Mouse (Mus musculus) testis, postnatal 10 days (tissue): ENCODE results near the gene Micu2.
"Not testable (repeated sequence)": the region's sequence is repeated elsewhere in the genome, so short reads cannot be mapped to it uniquely, and the experiment has no call there.

Source experiments
- DNase-seq: peaks from one replicate; pipeline ENCODE4 v3.0.0; 2021; ENCODE audit warnings: low spot score

Gene Micu2

GRCm38 (mm10) chr14:57961861-57962260 is 37.2 kb downstream of the Micu2 start:
- DNase-seq, result no peak

- DNase-seq, result peak; percentile 49
Observed at GRCm38 (mm10) chr14:57951089-57951488, 48.0 kb downstream of the Micu2 start.

GRCm38 (mm10) chr14:57945834-57946233 is 53.2 kb downstream of the Micu2 start:
- no peak for DNase-seq

GRCm38 (mm10) chr14:57937297-57937696 is 61.8 kb downstream of the Micu2 start:
- no peak for DNase-seq

DNA sequence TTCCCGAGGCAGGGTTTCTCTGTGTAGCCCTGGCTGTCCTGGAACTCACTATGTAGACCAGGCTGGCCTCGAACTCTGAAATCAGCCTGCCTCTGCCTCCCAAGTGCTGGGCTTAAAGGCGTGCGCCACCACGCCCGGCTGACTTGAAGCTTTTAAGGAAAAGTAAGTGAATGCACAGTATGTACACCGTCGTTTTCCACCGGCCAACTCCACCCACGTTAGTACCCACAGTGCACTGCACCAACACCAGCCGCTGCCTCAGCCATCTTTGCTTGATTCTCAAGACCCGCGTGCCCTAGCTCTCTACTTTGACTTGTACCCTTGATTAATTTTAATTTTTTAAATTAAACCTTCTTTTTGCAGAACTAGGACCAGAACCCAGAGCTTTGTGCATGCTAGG is 64.4 kb downstream of the Micu2 start:
- no peak for DNase-seq

GRCm38 (mm10) chr14:57933608-57934007 is 65.5 kb downstream of the Micu2 start:
- DNase-seq, result no peak

GRCm38 (mm10) chr14:57932881-57933443 is 66.1 kb downstream of the Micu2 start:
- no peak for DNase-seq

- DNase-seq, result no peak
Observed at GRCm38 (mm10) chr14:57921428-57922131, 77.5 kb downstream of the Micu2 start.

DNA sequence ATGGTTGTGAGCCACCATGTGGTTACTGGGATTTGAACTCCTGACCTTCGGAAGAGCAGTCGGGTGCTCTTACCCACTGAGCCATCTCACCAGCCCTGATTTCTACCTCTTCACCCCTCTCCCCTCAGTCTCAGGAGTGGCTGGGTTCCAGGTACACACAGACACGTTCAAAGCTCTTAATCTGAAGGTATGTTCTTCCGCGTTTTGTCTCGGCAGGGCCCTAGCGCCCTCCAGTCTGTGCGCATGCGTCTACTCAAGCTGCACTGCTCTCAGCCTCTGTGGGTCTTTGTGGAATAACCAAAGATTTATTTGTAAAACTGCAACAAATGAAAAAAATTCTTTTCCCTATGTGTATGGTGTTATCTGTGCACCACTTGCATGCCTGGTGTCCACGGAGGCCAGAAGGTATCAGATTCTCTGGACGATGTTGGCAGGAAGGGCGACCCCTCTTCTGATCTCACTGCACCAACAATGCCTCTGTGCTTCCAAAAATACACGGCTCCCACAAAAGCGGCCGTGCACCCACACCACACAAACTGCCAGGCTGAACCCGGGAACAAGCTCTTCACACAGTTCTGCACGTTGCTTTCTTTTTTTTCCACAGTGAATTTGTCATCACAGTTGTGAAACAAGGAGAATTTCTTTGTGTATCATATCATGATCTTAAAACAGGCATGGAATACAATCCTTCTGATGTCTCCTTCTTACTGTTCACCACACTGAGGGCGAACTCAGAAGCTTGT is 78.3 kb downstream of the Micu2 start:
- no peak for DNase-seq

GRCm38 (mm10) chr14:57919148-57919875 is 79.8 kb downstream of the Micu2 start:
- DNase-seq, result no peak

GRCm38 (mm10) chr14:57915341-57915740 is 83.7 kb downstream of the Micu2 start:
- DNase-seq, result no peak

DNA sequence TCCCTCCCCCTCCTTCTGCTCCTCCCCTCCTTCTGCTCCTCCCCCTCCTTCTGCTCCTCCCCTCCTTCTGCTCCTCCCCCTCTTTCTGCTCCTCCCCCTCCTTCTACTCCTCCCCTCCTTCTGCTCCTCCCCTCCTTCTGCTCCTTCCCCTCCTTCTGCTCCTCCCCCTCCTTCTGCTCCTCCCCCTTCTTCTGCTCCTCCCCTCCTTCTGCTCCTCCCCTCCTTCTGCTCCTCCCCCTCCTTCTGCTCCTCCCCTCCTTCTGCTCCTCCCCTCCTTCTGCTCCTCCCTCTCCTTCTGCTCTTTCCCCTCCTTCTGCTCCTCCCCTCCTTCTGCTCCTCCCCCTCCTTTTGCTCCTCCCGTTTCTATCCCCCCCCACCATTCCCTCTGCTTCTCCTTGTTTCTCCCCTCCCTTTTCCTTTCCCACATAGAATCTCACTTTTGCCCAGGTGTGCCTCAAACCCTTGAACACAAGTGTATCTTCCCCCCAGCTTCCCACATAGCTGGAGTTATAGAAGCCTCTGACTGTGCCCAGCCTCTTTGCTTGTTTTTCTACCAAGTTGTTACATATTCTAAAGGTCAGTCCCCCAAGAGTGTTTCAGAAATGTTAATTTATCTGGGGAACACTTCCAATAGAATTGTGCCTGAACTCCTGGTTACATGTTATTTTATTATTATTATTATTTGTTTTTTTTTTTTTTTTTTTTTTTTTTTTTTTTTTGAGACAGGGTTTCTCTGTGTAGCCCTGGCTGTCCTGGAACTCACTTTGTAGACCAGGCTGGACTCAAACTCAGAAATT is 86.7 kb downstream of the Micu2 start:
- not testable (repeated sequence) for DNase-seq

GRCm38 (mm10) chr14:57911787-57912186 is 87.3 kb downstream of the Micu2 start:
- not testable (repeated sequence) for DNase-seq

- DNase-seq, result no peak
Observed at GRCm38 (mm10) chr14:57911316-57911715, 87.7 kb downstream of the Micu2 start.

GRCm38 (mm10) chr14:57910501-57911068 is 88.5 kb downstream of the Micu2 start:
- DNase-seq, result peak; percentile 88

DNA sequence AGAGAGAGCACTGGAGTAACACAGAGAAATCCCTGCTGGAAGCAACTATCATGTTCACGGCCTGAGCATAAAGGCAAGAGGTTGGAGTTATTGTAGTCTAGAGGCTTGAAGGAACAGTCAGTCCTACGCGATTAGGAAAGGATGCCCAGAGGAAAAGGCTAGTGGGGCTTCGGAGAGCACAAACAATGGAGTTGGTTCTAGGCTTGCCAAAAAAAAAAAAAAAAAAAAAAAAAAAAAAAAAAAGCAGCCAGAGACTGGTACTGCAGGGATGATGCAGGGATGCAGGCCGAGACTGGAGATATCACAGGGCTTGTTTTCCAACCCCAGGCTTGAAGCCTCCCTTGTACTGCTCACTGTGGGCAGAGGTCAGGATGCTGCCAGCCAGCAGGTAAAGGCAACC is 89.8 kb downstream of the Micu2 start:
- DNase-seq, result no peak

DNA sequence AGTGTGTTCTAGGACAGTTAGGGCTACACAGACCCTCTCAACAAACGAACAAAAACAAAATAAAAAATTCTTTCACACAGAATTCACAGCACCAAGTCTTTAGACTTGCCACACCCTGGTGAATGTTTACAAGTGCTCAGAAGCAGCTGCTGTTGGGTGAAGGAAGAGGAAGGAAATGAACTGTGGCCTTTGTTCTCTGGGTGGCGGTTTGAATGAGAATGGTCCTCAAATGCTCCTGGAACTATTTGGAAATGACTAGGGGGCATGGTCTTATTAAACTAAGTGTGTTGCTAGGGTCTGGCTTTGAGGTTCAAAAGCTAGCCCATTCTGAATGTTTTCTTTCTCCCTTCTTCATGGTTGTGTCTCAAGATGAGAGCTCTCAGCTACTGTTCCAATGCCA is 90.6 kb downstream of the Micu2 start:
- no peak for DNase-seq

GRCm38 (mm10) chr14:57901998-57902397 is 97.1 kb downstream of the Micu2 start:
- DNase-seq, result no peak

GRCm38 (mm10) chr14:57896882-57897281 is 102.2 kb downstream of the Micu2 start:
- DNase-seq, result no peak

DNA sequence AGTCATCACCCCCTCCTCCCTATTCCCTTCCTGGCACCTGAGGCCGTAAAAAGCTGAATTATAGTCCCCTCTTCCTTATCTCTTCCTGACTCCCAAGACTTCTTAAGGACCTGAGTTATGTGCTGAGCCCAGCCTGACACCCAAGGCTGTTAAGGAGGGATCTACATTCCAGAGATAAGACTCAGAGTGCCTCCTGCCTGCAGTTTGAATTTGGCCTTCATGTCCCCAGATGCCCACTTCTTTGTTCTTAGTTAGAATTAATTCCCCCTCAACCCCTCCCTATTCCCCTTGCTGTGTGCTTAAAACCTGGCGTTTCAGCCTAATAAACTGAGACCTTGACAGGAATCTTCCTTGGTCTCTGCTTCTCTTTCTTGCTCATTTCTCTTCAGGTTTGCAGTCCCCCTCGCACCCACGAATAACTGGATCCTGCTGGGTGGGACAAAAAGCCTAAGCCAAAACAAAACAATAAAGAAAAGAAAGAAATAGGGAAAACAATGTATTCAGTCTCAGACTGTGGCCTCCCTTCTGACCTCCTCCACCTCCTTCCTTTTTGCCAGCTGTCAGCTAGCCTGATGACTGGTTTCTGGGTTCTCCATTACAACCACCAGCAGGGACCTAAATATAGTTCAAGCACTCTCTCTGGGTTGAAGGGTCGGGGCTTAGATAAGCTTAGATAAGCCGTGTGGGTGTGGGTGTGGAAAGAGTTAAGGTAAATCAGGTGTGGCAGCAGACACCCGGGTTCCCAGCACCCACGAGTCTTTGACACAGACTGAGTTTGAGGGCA is 102.8 kb downstream of the Micu2 start:
- not testable (repeated sequence) for DNase-seq

DNA sequence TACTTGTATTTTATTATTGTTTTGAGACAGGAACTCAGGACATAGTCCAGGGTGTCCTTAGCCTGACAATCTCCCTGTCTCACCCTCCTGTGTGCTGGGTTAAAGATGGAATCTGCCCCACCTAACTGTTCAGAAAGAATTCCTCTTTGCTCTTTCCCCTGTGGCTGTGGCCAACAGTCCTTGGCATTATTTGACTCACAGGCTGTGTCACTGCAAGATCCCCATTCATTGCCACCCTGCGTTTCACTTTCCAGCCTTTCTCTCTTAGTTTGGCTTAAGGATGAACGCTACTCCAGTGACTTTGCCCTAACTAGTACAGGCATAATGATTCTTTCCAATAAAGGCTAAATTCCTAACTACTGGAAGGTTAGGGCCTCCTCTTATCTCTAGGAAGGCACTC is 104.7 kb downstream of the Micu2 start:
- DNase-seq, result no peak
